Mouse (Mus musculus) large intestine, adult 2 months (tissue): ENCODE data around the gene Aspa. TPM values are rescaled to one million over a fixed set of nuclear protein-coding genes. Genes with fewer than 3 reads are reported as not detected.
"Not testable (repeated sequence)": the region's sequence is repeated elsewhere in the genome, so short reads cannot be mapped to it uniquely, and the experiment has no call there.

ENCODE experiments used
- DNase-seq: peaks from one replicate; pipeline ENCODE4 v3.0.0-alpha.2; 2012; ENCODE audit warnings: low read depth, low spot score
- WGBS: fragments of 180-500 bp; shearing (Covaris S2); methylation state at CpG from one replicate; pipeline ENCODE4 v1.1.7; 2018; 5-methylcytosine and 5-hydroxymethylcytosine counted together
- polyA plus RNA-seq: library from polyadenylated mRNA; depleted of rRNA; stranded (reverse); fragments of >200 nt; gene quantifications from 2 replicates; pipeline ENCODE4 v1.2.3, GENCODE M21; 2012; rRNA removed

The Aspa gene
- polyA plus RNA-seq: 25.3 and 42.6 TPM in 2 replicates

- 87% methylated on average over 27 of the region's 27 CpGs for WGBS
- DNase-seq: no peak
Measured at GRCm38 (mm10) chr11:73329442-73329841, at the start of gene Aspa, which contains the start of the genes Gm49340 and Spata22. TSS of gene Aspa (minus strand) at chr11:73329596. TSS of gene Gm49340 (plus strand) at chr11:73329741. TSS of gene Spata22 (plus strand) at chr11:73329741.

- DNase-seq: no peak
- WGBS: 79% methylated on average over 2 of the region's 2 CpGs
Measured at GRCm38 (mm10) chr11:73370946-73371345, 41.5 kb upstream of the Aspa start, which contains the start of gene Olfr376. TSS of gene Olfr376 (plus strand) at chr11:73371246.

DNA sequence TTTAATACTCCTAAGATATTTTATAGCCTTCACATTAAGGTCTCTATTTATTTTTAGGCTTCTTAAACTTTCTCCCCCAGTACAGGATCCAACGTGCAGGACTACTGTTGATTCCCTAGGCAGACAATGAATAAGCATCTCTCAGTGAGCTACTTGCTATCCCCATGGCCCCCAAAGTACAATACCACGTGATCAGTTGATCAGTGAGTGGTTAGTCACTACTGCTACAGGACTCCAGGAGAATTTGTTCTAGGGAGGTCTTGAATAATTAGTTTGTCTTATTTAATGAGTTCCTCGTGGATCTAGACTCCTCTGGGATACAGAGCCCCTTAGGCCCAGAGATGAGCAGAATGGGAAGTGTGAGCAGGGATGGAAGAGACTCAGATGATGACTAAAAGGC is 21.1 kb upstream of the Aspa start, which contains the start of gene Olfr20:
TSS of gene Olfr20 (plus strand) at position 301 of the 400 bp plus-strand sequence.
- no peak for DNase-seq
- WGBS: 34% methylated on average over 3 of the region's 3 CpGs

- WGBS: 66% methylated on average over 4 of the region's 4 CpGs
- no peak for DNase-seq
Measured at GRCm38 (mm10) chr11:73336919-73337318, 7.5 kb upstream of the Aspa start.

GRCm38 (mm10) chr11:73333357-73333756 is 4.0 kb upstream of the Aspa start:
- 67% methylated on average over 2 of the region's 2 CpGs for WGBS

GRCm38 (mm10) chr11:73327361-73327760 is 2.0 kb downstream of the Aspa start:
- 53% methylated on average over 4 of the region's 4 CpGs for WGBS
- no peak for DNase-seq

More at GRCm38 (mm10) chr11:73333357-73333756, 4.0 kb upstream of the Aspa start:
- DNase-seq: no peak

DNA sequence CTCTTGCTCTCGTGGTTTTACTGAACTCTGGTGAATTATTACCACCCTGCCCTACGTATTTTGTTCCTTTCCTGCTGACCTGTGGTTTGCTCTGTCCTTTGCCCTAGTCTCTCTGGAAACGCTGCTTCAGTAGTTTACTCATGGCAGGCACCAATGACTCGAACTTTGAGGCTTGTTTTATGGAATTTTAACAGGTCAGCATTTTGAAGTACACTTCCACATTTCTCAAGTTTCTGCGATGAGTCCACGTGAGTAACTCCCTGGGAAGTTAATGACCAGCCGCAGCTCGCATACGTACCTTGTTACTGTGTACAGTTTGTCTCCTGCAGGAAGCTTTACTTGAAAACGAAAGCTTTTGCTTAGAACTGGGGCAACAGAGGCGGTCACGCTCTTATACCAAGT is 2.9 kb downstream of the Aspa start:
- DNase-seq: peak; percentile 73
- 5% methylated on average over 12 of the region's 12 CpGs for WGBS

GRCm38 (mm10) chr11:73323906-73324830 is 5.2 kb downstream of the Aspa start:
- DNase-seq: peak; percentile 50
- WGBS: 38% methylated on average over 9 of the region's 9 CpGs

GRCm38 (mm10) chr11:73321064-73321463 is 8.3 kb downstream of the Aspa start:
- 83% methylated on average over 13 of the region's 13 CpGs for WGBS
- DNase-seq: not testable (repeated sequence)

DNA sequence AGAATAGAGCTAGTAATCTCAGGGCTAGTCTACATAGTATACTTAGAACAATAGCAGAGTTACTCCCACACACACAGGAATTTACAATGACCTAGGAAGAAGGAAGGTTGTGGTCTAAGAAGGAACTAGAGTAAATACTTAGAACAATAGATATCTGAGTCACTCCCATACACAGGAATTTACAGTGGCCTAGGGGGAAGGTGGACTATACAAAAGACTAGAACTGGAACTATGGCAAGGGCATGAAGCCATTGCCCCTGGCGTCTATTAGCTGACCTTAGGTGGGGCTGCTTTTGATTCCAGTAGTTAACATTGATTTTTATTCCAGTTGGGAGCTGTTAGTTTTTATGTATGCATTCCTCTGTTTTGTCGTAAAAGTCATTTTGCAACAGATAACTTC is 10.8 kb downstream of the Aspa start:
- 48% methylated on average over 2 of the region's 2 CpGs for WGBS
- DNase-seq: not testable (repeated sequence)

DNA sequence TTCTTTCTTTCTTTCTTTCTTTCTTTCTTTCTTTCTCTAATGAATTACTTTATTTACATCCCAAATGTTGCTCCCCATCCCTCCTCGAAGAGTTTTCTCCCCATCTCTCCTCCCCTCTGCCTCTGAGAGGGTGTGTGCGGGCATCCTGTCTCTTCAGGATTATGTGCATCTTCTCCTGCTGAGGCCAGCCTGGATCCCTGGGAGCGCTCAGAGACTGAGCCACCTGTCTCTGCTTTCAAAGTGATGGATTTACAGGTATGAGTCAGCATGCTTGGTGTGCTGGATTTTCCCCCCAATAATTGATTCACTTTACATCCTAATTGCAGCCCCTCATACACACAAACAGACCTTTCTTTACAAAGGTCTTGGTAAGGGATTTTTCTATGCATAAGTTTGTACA is 13.4 kb downstream of the Aspa start:
- WGBS: 40% methylated on average over 3 of the region's 3 CpGs

DNA sequence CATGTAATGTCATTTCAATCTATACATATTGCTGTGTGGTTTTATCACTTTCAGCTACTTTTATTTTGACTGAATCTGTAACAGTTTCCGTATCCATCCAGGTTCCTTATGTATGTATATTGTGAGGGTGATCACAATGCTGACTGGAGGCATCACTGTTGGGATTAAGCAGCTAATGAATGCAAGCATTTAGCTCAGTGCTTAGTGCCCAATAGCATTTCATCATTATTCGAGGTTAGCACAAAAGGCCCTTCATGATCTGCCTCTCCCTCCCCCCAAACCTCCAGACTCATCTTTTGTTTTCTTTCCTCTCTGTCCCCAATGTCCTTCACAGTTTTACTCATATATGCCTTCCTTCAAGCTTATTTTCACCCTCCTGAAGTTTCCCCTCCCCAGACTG is 26.3 kb downstream of the Aspa start:
- 61% methylated on average over 2 of the region's 2 CpGs for WGBS
- DNase-seq: no peak

More for the DNA sequence above, 13.4 kb downstream of the Aspa start:
- DNase-seq: no peak

DNA sequence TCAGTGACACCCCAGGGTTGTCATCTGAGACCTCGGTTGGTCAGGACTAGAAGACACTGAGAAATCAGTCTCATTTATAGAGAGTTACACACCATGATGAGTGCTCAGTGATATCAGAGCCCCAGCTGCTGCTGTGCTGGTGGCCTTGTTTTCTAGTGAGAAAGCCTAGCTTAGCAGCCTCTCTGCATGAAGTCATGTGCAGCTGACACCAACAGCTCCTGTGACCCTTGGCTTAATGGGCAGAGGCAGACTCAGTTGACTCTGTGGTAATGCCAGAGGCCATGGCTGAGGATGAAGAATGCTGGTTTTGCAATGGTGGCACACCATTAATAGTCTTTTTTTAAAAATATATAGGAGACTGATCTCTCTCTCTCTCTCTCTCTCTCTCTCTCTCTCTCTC is 39.8 kb downstream of the Aspa start:
- 82% methylated on average over 1 of the region's 1 CpGs for WGBS
- no peak for DNase-seq

- no peak for DNase-seq
Measured at GRCm38 (mm10) chr11:73284351-73284750, 45.0 kb downstream of the Aspa start.

DNA sequence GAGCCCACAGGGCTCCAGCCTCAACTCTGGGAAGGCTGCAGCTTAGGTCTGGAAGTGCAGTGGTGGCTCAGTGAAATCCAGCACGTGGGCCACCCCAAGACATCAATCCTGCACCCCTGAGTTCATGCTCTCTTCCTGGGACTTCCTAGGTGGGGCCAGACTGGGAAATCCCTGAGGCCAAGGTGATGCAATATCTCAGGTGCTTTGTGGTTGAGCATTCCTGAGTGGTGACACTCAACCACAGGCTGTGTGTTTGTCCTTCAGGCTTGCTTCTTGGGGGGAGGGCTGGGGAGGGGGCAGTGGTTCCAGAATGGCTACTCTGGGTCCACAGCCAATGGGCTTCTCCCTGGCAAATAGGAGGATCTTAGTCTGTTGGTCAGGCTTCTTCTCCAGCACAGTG is 45.5 kb downstream of the Aspa start:
- WGBS: 23% methylated on average over 1 of the region's 1 CpGs
- DNase-seq: no peak

DNA sequence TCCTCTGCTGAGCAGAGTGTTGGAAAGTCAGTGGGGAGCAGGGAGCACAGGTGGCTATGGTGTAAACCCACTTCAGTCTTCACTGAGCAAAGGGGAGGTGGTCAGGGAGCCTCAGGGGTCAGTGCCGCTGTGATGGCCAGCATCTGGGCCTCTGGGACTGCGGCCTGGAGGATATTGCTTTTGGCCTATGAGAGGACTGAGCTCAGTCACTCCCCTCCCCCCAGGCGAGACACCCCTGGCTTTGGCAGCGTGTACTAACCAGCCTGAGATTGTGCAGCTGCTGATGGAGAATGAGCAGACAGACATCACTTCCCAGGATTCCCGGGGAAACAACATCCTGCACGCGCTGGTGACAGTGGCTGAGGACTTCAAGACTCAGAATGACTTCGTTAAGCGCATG is 46.0 kb downstream of the Aspa start:
- 67% methylated on average over 9 of the region's 9 CpGs for WGBS
- DNase-seq: no peak

- WGBS: 5% methylated on average over 16 of the region's 16 CpGs
- DNase-seq: no peak
Measured at GRCm38 (mm10) chr11:73281528-73282027, 47.8 kb downstream of the Aspa start.

DNA sequence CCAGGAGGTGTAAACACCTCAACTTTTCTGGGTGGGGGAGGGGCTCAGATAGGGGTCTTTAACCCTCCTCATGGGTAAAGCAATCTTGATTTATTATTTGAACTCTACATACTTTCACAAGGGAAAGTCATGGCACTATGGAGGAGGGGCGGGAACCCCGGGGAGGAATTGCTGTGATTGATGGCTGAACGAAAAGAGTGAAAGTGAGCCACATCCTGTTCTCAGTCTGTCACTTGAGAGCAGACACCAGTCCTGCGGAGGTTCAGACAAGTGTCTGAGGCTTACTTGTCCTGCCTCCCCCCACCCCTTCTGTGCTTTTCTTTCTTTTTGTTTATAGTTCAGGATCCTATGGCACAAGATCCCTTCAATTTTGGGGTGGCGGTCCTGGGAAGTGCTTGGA is 48.7 kb downstream of the Aspa start:
- no peak for DNase-seq
- WGBS: 57% methylated on average over 5 of the region's 5 CpGs

DNA sequence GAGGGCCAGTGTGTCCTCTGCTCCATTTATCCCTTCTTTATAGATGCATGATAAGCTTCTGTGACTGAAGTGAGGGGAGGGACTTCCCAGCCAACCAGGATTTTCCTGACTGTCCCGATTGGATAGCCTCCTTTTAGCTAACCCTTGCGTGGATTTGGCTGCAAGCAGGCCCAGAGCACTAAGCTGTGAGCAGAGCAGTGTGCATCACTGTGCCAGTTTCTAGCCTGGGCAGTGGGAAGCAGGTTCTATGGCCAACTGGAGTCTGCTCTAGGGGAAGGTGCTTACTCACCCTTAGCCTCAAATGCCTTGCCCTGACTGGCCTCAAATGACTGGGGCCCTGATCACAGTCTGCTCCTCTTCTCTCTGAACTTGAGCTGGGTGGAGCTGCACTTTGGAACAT is 54.6 kb downstream of the Aspa start:
- no peak for DNase-seq
- WGBS: 28% methylated on average over 2 of the region's 2 CpGs

- 43% methylated on average over 7 of the region's 7 CpGs for WGBS
- peak; percentile 65 for DNase-seq
Measured at GRCm38 (mm10) chr11:73267267-73267666, 62.1 kb downstream of the Aspa start, which contains the start of gene Trpv3. TSS of gene Trpv3 (plus strand) at chr11:73267388.

GRCm38 (mm10) chr11:73261385-73261784 is 68.0 kb downstream of the Aspa start:
- 80% methylated on average over 1 of the region's 1 CpGs for WGBS
- no peak for DNase-seq
